Mouse (Mus musculus): ENCODE data around the gene Trabd2b. TPM values are rescaled to one million over a fixed set of nuclear protein-coding genes. Genes with fewer than 3 reads are reported as not detected.

Trabd2b gene
- polyA plus RNA-seq, 1 experiment: 4.8 TPM

DNA sequence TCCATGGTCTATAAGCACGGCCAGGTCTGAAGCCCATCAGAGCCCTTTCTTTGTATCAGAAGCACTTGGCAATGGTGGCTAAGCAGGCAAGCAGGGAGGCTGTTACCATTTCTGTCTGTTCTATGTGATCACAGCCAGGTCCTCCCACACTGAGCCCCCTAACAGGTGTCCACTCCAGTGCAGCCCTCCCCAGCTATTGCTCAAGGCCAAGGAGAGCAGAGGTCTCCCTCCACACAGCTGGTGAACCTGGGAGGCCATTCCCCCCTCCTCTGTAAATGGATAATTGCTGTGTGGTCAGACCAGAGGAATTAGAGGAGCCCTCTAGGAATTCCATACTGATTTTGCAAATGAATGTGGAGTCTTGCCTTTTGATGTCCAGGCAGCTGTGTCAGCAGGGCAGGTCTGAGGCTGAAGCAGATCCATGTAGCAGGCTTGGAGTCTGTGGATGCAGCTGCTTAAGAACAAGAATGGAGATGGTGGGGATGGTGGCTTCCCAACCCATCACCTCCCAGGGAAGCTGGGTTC, 161.6 kb downstream of the Trabd2b start:
- Histone ChIP-seq H3K27me3 (ENCODE audit: control insufficient read depth, insufficient read depth, low read length) (no peaks in the 10 kb centered on the region; the same call in 1 of the 2 replicates), H3K4me1 (ENCODE audit: control insufficient read depth, insufficient read depth, low read length) (no peaks in the 10 kb centered on the region), H3K4me3 (replicated peaks; ENCODE audit: insufficient read depth, low read depth, low read length) (no peak overlapping the region), H3K27ac (ENCODE audit: insufficient read depth, low read length) (no peak overlapping the region)
- no peak for DNase-seq
- TF ChIP-seq CTCF (IDR thresholded peaks at IDR 0.05; ENCODE audit: borderline replicate concordance, insufficient read depth, low read depth, low read length): no peak
- no peak for TF ChIP-seq POLR2A (IDR thresholded peaks at IDR 0.05; ENCODE audit: borderline replicate concordance, insufficient read depth, low read length)
- WGBS: 75% methylated on average over 1 of the region's 1 CpGs

- WGBS: 39% methylated on average over 12 of the region's 12 CpGs
- H3K4me1 ChIP-seq (ENCODE audit: control insufficient read depth, insufficient read depth, low read length): peaks cover 7% of the 10 kb centered on the region; the same call in 1 of the 2 replicates
- H3K27ac ChIP-seq (ENCODE audit: insufficient read depth, low read length): no peak overlapping the region
- no peaks in the 10 kb centered on the region for H3K27me3 ChIP-seq (ENCODE audit: control insufficient read depth, insufficient read depth, low read length)
- H3K4me3 ChIP-seq (replicated peaks; ENCODE audit: insufficient read depth, low read depth, low read length): no peak overlapping the region
- no peak for DNase-seq
- TF ChIP-seq POLR2A (IDR thresholded peaks at IDR 0.05; ENCODE audit: borderline replicate concordance, insufficient read depth, low read length) (no peak), CTCF (IDR thresholded peaks at IDR 0.05; ENCODE audit: borderline replicate concordance, insufficient read depth, low read depth, low read length) (no peak)
These were observed 171.8 kb downstream of the Trabd2b start for GRCm38 (mm10) chr4:114578153-114578950.

DNA sequence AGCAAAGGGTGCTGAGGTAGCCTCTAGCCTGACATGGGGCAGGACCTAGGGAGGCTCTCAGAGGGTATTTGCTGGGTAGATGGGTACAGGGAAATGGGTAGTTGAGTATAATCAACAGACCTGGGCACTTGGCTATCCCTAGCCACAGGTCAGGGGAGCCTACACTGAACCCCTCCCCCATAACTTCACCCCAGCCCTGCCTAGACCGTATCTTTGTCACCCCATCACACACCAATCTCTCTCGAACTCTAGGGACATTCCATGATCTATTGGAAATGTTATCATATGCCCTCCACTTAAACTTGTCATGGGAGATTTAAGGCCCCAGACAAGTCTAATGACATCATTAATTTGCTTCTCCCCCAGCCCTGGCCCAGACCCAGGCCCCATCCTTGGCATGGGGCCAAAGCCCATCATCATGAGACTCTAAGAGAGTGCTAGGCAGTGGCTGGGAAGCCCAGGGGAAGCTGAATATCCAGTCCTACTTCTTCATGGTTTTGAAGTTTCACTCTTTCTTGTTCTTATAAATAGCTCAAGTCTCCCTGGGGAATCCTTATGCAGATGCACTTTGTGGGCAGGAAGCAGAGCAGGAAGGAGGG, 177.1 kb downstream of the Trabd2b start:
- DNase-seq: no peak
- no peaks in the 10 kb centered on the region for H3K27me3 ChIP-seq (ENCODE audit: control insufficient read depth, insufficient read depth, low read length)
- 65% methylated on average over 2 of the region's 2 CpGs for WGBS
- H3K4me3 ChIP-seq (replicated peaks; ENCODE audit: insufficient read depth, low read depth, low read length): no peak overlapping the region
- H3K27ac ChIP-seq (ENCODE audit: insufficient read depth, low read length): no peak overlapping the region
- H3K4me1 ChIP-seq (ENCODE audit: control insufficient read depth, insufficient read depth, low read length): peaks cover 3% of the 10 kb centered on the region; the same call in 1 of the 2 replicates
- TF ChIP-seq POLR2A (IDR thresholded peaks at IDR 0.05; ENCODE audit: borderline replicate concordance, insufficient read depth, low read length) (no peak), CTCF (IDR thresholded peaks at IDR 0.05; ENCODE audit: borderline replicate concordance, insufficient read depth, low read depth, low read length) (no peak)

DNA sequence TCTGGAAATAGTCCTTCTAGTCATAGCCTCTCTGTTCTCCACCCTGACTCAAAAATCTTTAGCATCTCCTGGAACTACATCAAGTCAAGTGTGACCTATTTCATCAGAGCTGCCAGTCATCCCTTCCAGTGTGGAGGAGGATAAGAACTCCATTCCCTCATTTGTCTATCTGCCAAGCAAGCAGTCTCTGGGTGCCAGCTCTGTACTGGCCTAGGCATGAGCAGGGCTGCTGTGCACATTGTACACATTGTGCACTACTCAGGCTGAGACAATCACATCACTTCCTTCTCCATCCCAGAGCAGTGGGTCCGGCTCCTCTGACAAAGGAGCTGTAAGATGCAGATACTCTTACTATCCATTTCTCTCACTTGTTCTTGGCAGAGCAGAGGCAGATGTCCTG, 178.2 kb downstream of the Trabd2b start:
- TF ChIP-seq POLR2A (IDR thresholded peaks at IDR 0.05; ENCODE audit: borderline replicate concordance, insufficient read depth, low read length) (no peak), CTCF (IDR thresholded peaks at IDR 0.05; ENCODE audit: borderline replicate concordance, insufficient read depth, low read depth, low read length) (no peak)
- no peaks in the 10 kb centered on the region for H3K4me1 ChIP-seq (ENCODE audit: control insufficient read depth, insufficient read depth, low read length)
- no peak for DNase-seq
- no peaks in the 10 kb centered on the region for H3K27me3 ChIP-seq (ENCODE audit: control insufficient read depth, insufficient read depth, low read length)
- no peak overlapping the region for H3K27ac ChIP-seq (ENCODE audit: insufficient read depth, low read length)
- no peak overlapping the region for H3K4me3 ChIP-seq (replicated peaks; ENCODE audit: insufficient read depth, low read depth, low read length)
- WGBS: 60% methylated on average over 1 of the region's 1 CpGs

- TF ChIP-seq POLR2A (IDR thresholded peaks at IDR 0.05; ENCODE audit: borderline replicate concordance, insufficient read depth, low read length) (no peak), CTCF (IDR thresholded peaks at IDR 0.05; ENCODE audit: borderline replicate concordance, insufficient read depth, low read depth, low read length) (no peak)
- H3K4me3 ChIP-seq (replicated peaks; ENCODE audit: insufficient read depth, low read depth, low read length): no peak overlapping the region
- H3K27me3 ChIP-seq (ENCODE audit: control insufficient read depth, insufficient read depth, low read length): no peaks in the 10 kb centered on the region; the same call in 1 of the 2 replicates
- H3K4me1 ChIP-seq (ENCODE audit: control insufficient read depth, insufficient read depth, low read length): no peaks in the 10 kb centered on the region; the same call in 1 of the 2 replicates
- peak in 1 of 2 experiments; percentile 16 for DNase-seq
- H3K27ac ChIP-seq (ENCODE audit: insufficient read depth, low read length): no peak overlapping the region
- WGBS: 15% methylated on average over 13 of the region's 13 CpGs
These were observed 187.2 kb downstream of the Trabd2b start for GRCm38 (mm10) chr4:114593554-114594215.

- H3K27ac ChIP-seq (ENCODE audit: insufficient read depth, low read length): no peak overlapping the region
- 9% methylated on average over 2 of the region's 2 CpGs for WGBS
- no peak for TF ChIP-seq CTCF (IDR thresholded peaks at IDR 0.05; ENCODE audit: borderline replicate concordance, insufficient read depth, low read depth, low read length)
- TF ChIP-seq POLR2A (IDR thresholded peaks at IDR 0.05; ENCODE audit: borderline replicate concordance, insufficient read depth, low read length): no peak
- no peaks in the 10 kb centered on the region; the same call in 1 of the 2 replicates for H3K27me3 ChIP-seq (ENCODE audit: control insufficient read depth, insufficient read depth, low read length)
- H3K4me1 ChIP-seq (ENCODE audit: control insufficient read depth, insufficient read depth, low read length): no peaks in the 10 kb centered on the region; the same call in 1 of the 2 replicates
- H3K4me3 ChIP-seq (replicated peaks; ENCODE audit: insufficient read depth, low read depth, low read length): no peak overlapping the region
- peak in 1 of 2 experiments; percentile 17 for DNase-seq
These were observed 188.7 kb downstream of the Trabd2b start for GRCm38 (mm10) chr4:114595188-114595701.

GRCm38 (mm10) chr4:114599121-114599520, 192.6 kb downstream of the Trabd2b start:
- Histone ChIP-seq H3K27ac (ENCODE audit: insufficient read depth, low read length) (no peak overlapping the region), H3K4me3 (replicated peaks; ENCODE audit: insufficient read depth, low read depth, low read length) (no peak overlapping the region), H3K27me3 (ENCODE audit: control insufficient read depth, insufficient read depth, low read length) (no peaks in the 10 kb centered on the region), H3K4me1 (ENCODE audit: control insufficient read depth, insufficient read depth, low read length) (no peaks in the 10 kb centered on the region; the same call in 1 of the 2 replicates)
- no peak for DNase-seq
- TF ChIP-seq POLR2A (IDR thresholded peaks at IDR 0.05; ENCODE audit: borderline replicate concordance, insufficient read depth, low read length) (no peak), CTCF (IDR thresholded peaks at IDR 0.05; ENCODE audit: borderline replicate concordance, insufficient read depth, low read depth, low read length) (no peak)
